Mouse (Mus musculus) WW6 (cell line): ENCODE measurements around the gene Nudt3.

ENCODE experiments used
- DNase-seq: peaks from one replicate; pipeline ENCODE4 v3.0.0-alpha.2; 2013; ENCODE audit warnings: low read depth, low spot score

The Nudt3 gene

GRCm38 (mm10) chr17:27568228-27568627, 55.1 kb downstream of the Nudt3 start:
- DNase-seq, result no peak

DNA sequence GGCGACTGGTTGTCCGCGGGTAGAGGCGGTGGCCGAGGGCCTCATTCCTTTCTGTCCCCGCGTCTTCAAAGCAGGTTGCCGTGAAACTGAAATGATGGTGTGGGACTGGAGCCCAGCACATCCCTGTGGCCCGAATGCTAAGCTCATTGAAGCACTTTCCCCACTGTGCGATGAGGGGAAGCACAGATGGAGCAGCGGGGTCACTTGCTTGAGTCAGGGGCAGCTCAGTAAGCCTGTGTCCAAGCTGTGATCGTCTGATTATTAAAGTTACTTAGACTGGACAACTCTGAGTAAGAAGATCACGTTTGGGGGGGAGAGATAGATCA, 57.4 kb downstream of the Nudt3 start:
- DNase-seq, result no peak

DNA sequence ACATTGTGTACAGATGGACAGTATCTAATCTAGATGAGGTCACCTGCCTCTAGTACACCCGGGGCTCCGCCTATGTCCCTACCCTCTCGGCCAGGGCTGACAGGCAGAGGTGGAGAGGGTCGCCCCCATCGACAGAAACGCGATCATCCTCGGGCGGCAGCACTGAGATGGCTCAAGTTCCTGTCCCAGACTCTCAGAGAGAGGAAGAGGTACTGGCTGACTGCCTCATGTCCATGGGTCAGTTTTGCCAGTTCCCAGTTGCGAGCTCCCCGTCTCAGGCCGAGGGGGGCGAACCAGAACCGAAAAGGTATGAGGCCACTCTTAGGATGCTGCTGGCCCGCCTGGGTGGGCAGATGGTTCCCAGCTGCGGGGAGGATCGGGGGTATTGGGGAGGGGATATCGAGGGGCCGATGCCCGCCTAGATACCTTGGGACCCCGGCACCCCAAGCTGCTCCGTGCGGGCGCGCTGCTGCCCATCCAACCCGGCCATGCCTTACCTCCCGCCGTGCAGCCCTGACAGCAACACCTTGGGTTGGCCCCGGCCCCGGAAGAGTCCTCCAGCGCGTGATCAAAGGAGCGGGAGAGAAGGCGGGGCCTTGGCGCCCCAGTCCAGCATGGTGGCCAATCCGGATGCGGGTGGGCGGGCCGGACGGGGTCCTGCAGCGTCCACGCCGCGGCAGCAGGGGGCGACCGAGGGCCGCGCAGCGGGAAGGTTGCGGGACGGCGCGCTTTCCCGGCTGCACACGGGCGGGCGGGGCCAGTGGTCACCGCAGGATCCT, 57.9 kb downstream of the Nudt3 start, which contains the start of gene AI413582:
Gene AI413582 (minus strand): TSS at position 594 of the 779 bp plus-strand sequence.
- peak; percentile 81 for DNase-seq

GRCm38 (mm10) chr17:27564391-27565162, 58.7 kb downstream of the Nudt3 start:
- DNase-seq, result no peak

GRCm38 (mm10) chr17:27563771-27564244, 59.5 kb downstream of the Nudt3 start:
- DNase-seq, result no peak

- DNase-seq, result no peak
Measured at GRCm38 (mm10) chr17:27561809-27562526, 61.3 kb downstream of the Nudt3 start.

- DNase-seq, result no peak
Measured at GRCm38 (mm10) chr17:27560926-27561480, 62.3 kb downstream of the Nudt3 start.

DNA sequence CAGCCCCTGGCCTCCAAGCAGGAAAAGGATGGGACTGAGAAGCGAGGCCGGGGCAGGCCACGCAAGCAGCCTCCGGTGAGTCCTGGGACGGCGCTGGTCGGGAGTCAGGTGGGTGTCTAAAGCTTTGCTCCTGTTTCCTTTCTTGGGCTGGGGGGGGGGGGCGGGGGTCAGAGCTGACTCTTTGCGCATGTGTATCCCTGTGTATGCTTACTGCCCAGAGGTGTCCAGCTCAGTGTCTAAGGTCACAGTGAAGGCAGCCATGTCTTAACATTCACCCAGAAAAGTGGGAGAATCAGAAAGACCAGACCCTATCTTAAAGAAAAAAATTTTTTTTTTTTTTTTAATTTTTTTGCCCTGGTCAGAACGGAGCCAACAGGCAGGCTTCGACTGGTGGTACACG, 63.7 kb downstream of the Nudt3 start:
- DNase-seq, result no peak

DNA sequence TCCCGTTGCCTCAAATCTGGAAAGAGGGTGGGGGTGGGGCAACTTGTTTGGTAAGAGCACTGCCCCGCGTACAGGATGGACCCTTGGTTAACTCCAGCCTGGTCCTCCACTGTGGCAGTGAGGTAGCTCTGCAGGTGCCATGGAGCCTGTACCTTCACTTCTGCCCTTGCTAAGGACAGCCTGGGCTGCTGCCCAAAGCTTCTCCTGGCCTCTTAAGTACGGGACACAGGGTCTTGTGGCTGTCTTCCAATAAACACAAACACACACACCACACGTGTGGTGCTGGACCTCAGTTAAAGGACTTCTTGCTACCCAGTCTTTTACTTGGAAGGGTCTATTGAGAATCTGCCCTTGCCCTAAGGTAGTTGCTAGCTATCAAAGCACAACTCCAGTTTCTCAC, 64.5 kb downstream of the Nudt3 start:
- no peak for DNase-seq

- DNase-seq, result no peak
Measured at GRCm38 (mm10) chr17:27557927-27558661, 65.2 kb downstream of the Nudt3 start.

DNA sequence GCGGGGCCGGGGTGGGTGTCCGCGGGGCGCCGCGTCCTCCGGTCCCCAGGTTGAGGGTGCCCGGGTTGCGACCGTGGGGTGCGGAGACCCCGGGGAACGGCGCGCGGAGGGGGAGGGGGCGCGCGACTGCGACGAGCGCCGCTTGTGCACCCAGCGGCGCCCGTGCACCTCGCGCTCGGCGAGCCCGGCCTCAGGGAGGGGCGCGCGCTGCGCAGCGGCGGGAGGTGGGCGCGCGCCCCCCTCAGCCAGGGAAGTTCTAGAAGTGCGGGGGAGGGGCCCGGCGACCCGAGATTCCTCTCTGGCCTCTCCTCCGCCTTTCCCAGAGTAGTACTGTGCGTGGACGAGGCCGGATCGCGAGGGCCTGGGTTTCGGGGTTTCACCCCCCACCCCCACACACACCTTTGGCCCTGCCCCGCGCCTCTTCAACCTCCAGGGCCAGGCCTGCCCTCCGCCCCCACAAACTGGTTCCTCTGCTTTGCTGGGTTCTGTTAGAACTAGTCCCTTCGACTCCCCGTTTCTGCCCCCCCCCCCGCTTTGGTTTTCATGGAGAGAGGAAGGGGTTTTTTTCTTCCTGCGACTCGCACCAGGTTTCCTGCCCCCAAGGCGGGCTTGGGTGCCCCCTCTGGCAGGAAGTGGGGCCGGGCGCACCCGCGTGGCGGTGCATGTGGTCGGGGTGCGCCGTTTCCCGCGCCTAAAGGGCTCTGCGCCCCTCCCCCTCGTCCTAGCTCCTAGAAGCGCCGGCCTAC, 65.9 kb downstream of the Nudt3 start:
- peak; percentile 63 for DNase-seq

DNA sequence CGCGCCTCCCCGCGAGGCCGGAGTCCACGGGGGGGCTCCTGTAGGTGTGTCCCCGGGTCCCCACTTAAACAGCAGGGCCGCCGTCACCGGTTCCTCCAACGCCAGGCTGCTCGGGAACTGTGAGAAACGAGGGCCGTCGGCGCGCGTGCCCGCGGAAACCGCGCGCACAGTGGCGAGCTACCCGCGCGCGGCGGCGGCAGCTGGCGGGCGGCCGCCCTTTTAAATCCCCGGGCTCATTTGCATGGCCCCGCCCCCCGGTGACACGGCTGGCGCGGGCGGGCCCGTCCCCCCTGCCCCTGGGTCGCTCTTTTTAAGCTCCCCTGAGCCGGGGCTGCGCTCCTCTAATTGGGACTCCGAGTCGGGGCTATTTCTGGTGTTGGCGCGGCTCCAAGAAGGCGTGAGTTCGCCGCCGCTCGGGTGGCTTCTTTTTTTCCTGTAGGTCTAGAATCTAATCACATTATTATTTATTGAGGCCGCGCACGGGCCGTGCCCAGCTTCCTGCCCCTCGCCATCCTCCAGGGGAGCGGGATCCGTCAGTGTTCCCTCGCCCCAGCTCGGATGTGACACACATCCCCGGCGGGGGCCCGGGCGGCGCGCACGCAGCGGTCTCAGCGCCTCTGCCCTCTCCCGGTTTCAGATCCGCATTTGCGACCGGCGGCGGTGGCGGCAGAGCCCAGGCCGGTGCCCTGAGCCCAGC, 66.8 kb downstream of the Nudt3 start, which contains the start of gene Hmga1:
Gene Hmga1 (plus strand): TSS at position 183 of the 697 bp plus-strand sequence.
- DNase-seq, result peak; percentile 77

DNA sequence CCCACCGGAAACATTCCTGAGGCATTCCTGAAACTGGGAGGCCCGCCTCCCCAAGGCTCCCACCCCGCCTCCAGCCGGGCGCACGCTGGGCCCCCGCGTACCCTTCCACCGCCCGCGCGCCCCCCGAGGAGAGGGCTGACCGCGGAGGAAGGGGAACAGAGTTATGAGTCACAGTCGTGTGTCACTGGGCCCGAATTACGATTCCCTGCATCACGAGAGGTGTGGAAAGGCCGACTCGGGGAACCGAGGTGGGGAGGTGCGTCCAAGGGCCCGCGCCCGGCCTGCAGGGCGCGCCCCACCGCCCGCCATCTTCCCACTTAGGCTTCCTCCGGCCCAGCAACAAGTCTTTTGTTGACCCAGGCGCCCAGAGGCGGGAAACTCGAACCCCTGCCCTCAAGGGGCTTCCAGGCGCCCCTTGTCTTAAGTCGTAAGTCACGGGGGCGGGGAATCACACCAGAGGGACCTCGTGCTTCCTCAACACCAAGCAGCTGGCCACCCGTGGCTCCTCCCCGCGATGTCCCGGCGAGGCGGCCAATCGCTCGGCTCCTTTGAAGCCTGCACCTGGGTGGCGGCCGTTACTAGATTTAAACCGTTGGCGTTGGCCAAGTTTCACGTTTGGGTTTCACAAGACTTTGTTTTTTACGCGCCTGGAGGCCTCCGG, 67.7 kb downstream of the Nudt3 start:
- peak; percentile 81 for DNase-seq

- DNase-seq, result peak; percentile 65
Measured at GRCm38 (mm10) chr17:27555075-27555511, 68.2 kb downstream of the Nudt3 start.

- DNase-seq, result no peak
Measured at GRCm38 (mm10) chr17:27554062-27554960, 69.0 kb downstream of the Nudt3 start.

DNA sequence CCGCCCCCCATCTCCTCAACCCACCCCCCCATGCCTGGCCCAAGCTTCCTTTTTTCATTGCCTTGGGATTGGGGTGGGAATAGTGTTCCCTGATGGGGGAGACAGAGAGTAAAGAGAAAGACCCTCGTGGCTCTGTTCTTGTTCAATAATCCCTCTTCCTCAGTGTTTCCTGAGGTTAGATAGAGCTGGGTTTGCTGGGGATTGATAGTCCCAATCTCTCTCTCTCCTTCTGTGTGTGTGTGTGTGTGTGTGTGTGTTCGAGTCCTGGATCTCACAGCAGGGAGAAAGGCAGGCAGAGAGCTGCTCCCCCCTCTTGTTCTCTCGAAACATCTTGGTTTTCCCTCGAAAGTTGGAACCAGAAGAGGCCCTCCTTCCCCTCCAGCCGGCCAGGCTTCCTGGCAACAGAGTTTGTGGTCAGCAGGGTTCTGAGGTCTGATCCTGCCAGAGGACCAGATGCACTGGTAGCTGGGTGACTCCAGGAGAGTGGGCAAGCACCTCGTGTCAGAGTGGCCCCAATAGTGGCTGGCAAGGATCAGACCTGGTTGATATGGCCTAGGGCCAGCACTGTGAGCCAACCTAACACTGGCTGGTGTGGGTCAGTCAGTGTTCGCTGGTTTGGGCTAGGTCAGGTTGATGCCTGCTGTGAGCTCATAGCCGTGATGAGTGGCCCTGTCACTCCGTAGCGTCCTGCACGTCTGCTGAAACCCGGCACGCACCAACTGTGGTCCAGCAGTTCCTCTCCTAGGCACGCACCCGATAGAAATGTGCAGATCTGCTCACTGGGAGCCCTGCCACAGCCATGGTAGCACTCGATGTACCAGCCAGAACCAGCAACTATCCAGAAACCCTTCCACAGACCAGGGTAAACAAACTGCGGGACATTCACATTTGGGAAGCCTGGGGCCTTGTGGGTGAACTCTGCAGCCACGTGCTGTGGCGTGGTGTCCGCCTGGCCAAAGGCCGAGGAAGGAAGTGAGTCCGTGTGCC, 70.8 kb downstream of the Nudt3 start:
- DNase-seq, result no peak

- DNase-seq, result no peak
Measured at GRCm38 (mm10) chr17:27551393-27551940, 71.8 kb downstream of the Nudt3 start.
